ENCODE assay signal across 12 mouse cellular contexts in genomic region chr14:47937081-47937651, GRCm38 (mm10).
A peak's percentile ranks its signal among the peaks of the same experiment; 100 is the strongest.
DNase-seq lines count a peak whose midpoint lies in the region; ATAC-seq lines count a peak whose summit lies in the region.
"Had no signal": no experiment of that assay in that cellular context is flagged by ENCODE, and none has a peak within 500 bp of the region (broad histone marks: within the 10 kb centered on the region; RNA-seq: fewer than 3 reads in every experiment).

No protein-coding gene starts in this region.

- no peaks in the 10 kb centered on the region for H3K36me3 ChIP-seq in hindbrain, embryonic 14.5 days (replicated peaks; ENCODE audit: control insufficient read depth, insufficient read depth)
- no peaks in the 10 kb centered on the region for H3K36me3 ChIP-seq in hindbrain, embryonic 13.5 days
- H3K36me3 ChIP-seq: limb, embryonic 13.5 days; midbrain, embryonic 12.5 days had no signal

- H3K4me1 ChIP-seq in hindbrain, embryonic 14.5 days (replicated peaks; ENCODE audit: control insufficient read depth, insufficient read depth, low read length) = no peaks in the 10 kb centered on the region
- H3K4me1 ChIP-seq in hindbrain, embryonic 13.5 days (replicated peaks) = 0 out of 2 replicates have a peak, but pooled peaks cover 5% of the 10 kb centered on the region
- H3K4me1 ChIP-seq: limb, embryonic 13.5 days; midbrain, embryonic 12.5 days had no signal

- H3K9ac ChIP-seq in hindbrain, embryonic 14.5 days = no peak overlapping the region
- no peak overlapping the region for H3K9ac ChIP-seq in hindbrain, embryonic 13.5 days
- H3K9ac ChIP-seq: limb, embryonic 13.5 days; midbrain, embryonic 12.5 days had no signal

- DNase-seq in hindbrain, embryonic 14.5 days (ENCODE audit: low spot score) = peak; percentile 36
- peak; percentile 57 for DNase-seq in right cerebral cortex, postnatal 10 days (ENCODE audit: low spot score in 2 of 2)
- DNase-seq in right cerebral cortex, postnatal 14 days = no peak
- peak; percentile 56 for DNase-seq in gonadal fat pad, adult 2 months (ENCODE audit: low read depth)
- no peak for DNase-seq in urinary bladder, postnatal 36 days (ENCODE audit: low spot score in 2 of 2)

- H3K4me2 ChIP-seq in hindbrain, embryonic 14.5 days (replicated peaks) = no peak overlapping the region
- no peak overlapping the region for H3K4me2 ChIP-seq in hindbrain, embryonic 13.5 days
- H3K4me2 ChIP-seq: limb, embryonic 13.5 days; midbrain, embryonic 12.5 days had no signal

- no peaks in the 10 kb centered on the region for H3K9me3 ChIP-seq in hindbrain, embryonic 14.5 days (ENCODE audit: control insufficient read depth, low read length)
- no peaks in the 10 kb centered on the region for H3K9me3 ChIP-seq in hindbrain, embryonic 13.5 days
- H3K9me3 ChIP-seq: limb, embryonic 13.5 days; midbrain, embryonic 12.5 days had no signal

- H3K27ac ChIP-seq in hindbrain, embryonic 14.5 days = no peak overlapping the region
- H3K27ac ChIP-seq in hindbrain, embryonic 13.5 days = no peak overlapping the region
- H3K27ac ChIP-seq: limb, embryonic 13.5 days; midbrain, embryonic 12.5 days had no signal

- no peak overlapping the region for H3K4me3 ChIP-seq in hindbrain, embryonic 14.5 days (replicated peaks; ENCODE audit: low read length)
- H3K4me3 ChIP-seq in hindbrain, embryonic 13.5 days = no peak overlapping the region
- H3K4me3 ChIP-seq: limb, embryonic 13.5 days; midbrain, embryonic 12.5 days had no signal

- 83% methylated on average over 7 of the region's 7 CpGs for WGBS in hindbrain, embryonic 14.5 days
- 87% methylated on average over 7 of the region's 7 CpGs for WGBS in hindbrain, embryonic 13.5 days

- ATAC-seq in hindbrain, embryonic 14.5 days (ENCODE audit: low FRiP score) = no peak
- no peak for ATAC-seq in hindbrain, embryonic 13.5 days (ENCODE audit: low FRiP score)
- peak; percentile 76 for ATAC-seq in megakaryocyte progenitor cell, adult 5-6 weeks (replicated peaks; ENCODE audit: poor library complexity)
- ATAC-seq in CD4-positive, CD25-positive, alpha-beta regulatory T cell, adult 4 months = no peak
- ATAC-seq: activated CD4-positive, CD25-positive, alpha-beta regulatory T cell, adult 4 months; forebrain, embryonic 14.5 days had no signal

- no peaks in the 10 kb centered on the region for H3K27me3 ChIP-seq in hindbrain, embryonic 14.5 days (ENCODE audit: control insufficient read depth, insufficient read depth, low read length)
- H3K27me3 ChIP-seq in hindbrain, embryonic 13.5 days = no peaks in the 10 kb centered on the region
- H3K27me3 ChIP-seq: limb, embryonic 13.5 days; midbrain, embryonic 12.5 days had no signal

Comparison
In these comparisons a context has a peak if more than half of its experiments do, and no peak if none do; other contexts are left out.
1. DNase-seq: peak in hindbrain, embryonic 14.5 days (single experiment), right cerebral cortex, postnatal 10 days (2 of 2) and gonadal fat pad, adult 2 months (single experiment); none in right cerebral cortex, postnatal 14 days (single experiment) and urinary bladder, postnatal 36 days (0 of 2).